Mouse (Mus musculus) kidney, adult 2 months (tissue): ENCODE results near the gene Cckbr. TPM values are rescaled to one million over a fixed set of nuclear protein-coding genes. Genes with fewer than 3 reads are reported as not detected.

Experiments
- DNase-seq: peaks from one replicate; pipeline ENCODE4 v3.0.0; 2021
- H3K27ac ChIP-seq: fragments of 200-500 bp; 2 replicates; pipeline ENCODE4 v1.5.1; 2012; ENCODE audit warnings: low read depth, low read length, control low read depth, inconsistent platforms; ENCODE audit not compliant: insufficient read depth
- H3K27me3 ChIP-seq: fragments of 200-500 bp; replicated peaks from 2 replicates; pipeline ENCODE4 v1.6.1; 2012; ENCODE audit warnings: mild to moderate bottlenecking, moderate library complexity, low read length, inconsistent platforms; ENCODE audit not compliant: control insufficient read depth, insufficient read depth
- H3K36me3 ChIP-seq: fragments of 200-500 bp; 2 replicates; pipeline ENCODE4 v1.6.1; 2012; ENCODE audit warnings: mild to moderate bottlenecking, moderate library complexity, low read length, inconsistent platforms; ENCODE audit not compliant: control insufficient read depth, insufficient read depth
- H3K4me1 ChIP-seq: fragments of 200-500 bp; 2 replicates; pipeline ENCODE4 v1.6.1; 2011; ENCODE audit warnings: low read length; ENCODE audit not compliant: control insufficient read depth, insufficient read depth
- H3K4me3 ChIP-seq: fragments of 200-500 bp; 2 replicates; pipeline ENCODE4 v1.5.1; 2011; ENCODE audit warnings: mild to moderate bottlenecking, low read depth, low read length, control low read depth; ENCODE audit not compliant: insufficient read depth
- CTCF ChIP-seq: fragments of 200-500 bp; conservative IDR thresholded peaks from 2 replicates; pipeline ENCODE4 v1.5.1; 2011; ENCODE audit warnings: low read depth, mild to moderate bottlenecking, control low read depth, low read length, moderate library complexity, mixed read lengths; ENCODE audit not compliant: insufficient read depth, insufficient read length
- POLR2A ChIP-seq: fragments of 200-500 bp; IDR thresholded peaks from one replicate; pipeline ENCODE4 v1.6.1; 2011; ENCODE audit warnings: low read depth, low read length, control low read depth
- WGBS: fragments of 180-500 bp; shearing (Covaris S2); methylation state at CpG from one replicate; pipeline ENCODE4 v1.1.7; 2018; 5-methylcytosine and 5-hydroxymethylcytosine counted together
- polyA plus RNA-seq: library from polyadenylated mRNA; depleted of rRNA; stranded (reverse); fragments of >200 nt; gene quantifications from 2 replicates; pipeline ENCODE4 v1.2.3, GENCODE M21; 2012

The Cckbr gene
- polyA plus RNA-seq, 1 experiment, result 0.14 TPM

DNA sequence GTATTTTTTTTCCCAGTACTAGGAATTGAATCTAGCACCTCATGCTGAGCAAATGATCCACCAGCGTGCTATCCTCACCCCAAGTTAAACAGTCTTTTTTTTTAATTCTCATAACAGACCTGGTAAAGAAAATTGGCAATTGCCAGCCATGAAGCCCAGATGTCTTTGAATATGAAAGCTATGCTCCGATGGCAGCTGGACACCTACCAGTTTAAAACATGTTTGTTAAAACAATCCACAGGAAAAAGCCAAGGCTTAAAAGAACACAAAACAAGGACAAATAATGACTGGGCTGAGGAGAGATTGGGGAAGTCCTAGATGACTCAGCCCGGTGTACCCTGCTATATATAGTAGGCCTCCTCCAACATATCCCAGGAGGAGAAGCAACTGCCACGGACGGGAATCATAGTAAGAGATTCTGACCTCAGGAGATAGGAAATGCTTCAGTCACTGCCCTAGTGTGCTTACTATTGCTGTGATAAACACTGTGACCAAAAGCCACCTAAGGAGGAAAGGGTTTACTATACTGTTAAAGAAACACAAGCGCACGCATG, 49.9 kb downstream of the Cckbr start:
- Histone ChIP-seq H3K27me3 (no peaks in the 10 kb centered on the region), H3K4me1 (peaks cover 8% of the 10 kb centered on the region), H3K27ac (0 out of 2 replicates have a peak overlapping the region, but pooled peaks have one; percentile 46), H3K4me3 (no peak overlapping the region), H3K36me3 (no peaks in the 10 kb centered on the region)
- peak; percentile 52 for DNase-seq
- no peak for TF ChIP-seq CTCF
- TF ChIP-seq POLR2A, result no peak
- whole genome bisulfite sequencing, result 70% methylated on average over 7 of the region's 7 CpGs

DNA sequence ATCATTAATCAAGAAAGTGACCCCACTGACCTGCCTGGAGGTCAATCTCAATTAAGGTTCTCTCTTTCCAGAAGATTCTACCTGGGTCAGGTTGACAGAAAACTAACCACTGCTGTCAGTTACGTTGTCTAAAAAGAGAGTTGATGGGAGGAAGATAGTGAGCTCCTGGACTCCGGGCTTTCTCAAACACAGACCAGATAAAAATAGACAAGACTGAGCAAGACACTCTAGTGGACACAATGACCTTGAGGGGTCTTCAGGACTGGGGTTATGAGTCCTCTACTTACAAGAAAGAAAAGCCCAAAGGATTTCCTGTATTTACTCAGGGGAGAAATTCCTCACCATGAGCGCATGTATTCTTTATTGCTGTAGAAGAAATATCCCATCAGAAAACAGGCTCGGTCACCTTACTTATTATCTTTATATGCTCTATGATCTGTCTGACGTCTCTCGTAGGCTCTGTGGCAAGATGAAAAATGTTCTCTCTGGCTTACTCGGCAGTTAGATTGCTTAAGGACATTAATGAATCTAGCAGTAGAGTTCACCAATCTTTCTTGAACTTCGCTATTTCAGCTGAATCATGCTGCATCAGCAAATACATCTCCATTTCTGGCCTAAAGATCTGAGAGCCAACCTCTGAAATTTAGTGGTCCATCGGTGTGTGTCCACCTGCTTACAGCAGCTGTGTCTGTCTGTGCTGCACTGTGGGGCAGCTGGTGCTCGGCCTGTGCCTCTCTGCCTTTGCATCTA, 51.3 kb downstream of the Cckbr start:
- 65% methylated on average over 10 of the region's 10 CpGs for WGBS
- peaks cover 8% of the 10 kb centered on the region for H3K4me1 ChIP-seq
- no peak overlapping the region for H3K4me3 ChIP-seq
- H3K27ac ChIP-seq, result no peak overlapping the region
- no peak for TF ChIP-seq CTCF
- TF ChIP-seq POLR2A, result no peak
- no peak for DNase-seq
- H3K36me3 ChIP-seq, result no peaks in the 10 kb centered on the region
- no peaks in the 10 kb centered on the region for H3K27me3 ChIP-seq

DNA sequence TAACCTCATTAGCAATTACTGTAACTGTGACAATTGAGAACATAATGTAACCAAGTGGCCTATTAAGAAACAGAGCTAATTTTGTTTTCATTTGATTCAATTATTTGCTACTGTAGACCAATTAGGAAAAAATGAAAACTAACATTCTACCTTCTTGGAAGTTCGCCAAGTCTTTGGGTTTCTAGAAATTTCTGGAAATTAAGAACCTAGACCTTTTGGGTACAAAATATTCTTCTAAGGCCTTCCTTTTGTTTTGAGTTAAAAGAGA, 51.8 kb downstream of the Cckbr start:
- peaks cover 8% of the 10 kb centered on the region for H3K4me1 ChIP-seq
- no peak overlapping the region for H3K4me3 ChIP-seq
- no peak overlapping the region for H3K27ac ChIP-seq
- no peaks in the 10 kb centered on the region for H3K27me3 ChIP-seq
- TF ChIP-seq POLR2A (no peak), CTCF (no peak)
- no peak for DNase-seq
- 90% methylated on average over 1 of the region's 1 CpGs for WGBS
- H3K36me3 ChIP-seq, result no peaks in the 10 kb centered on the region

- peaks cover 8% of the 10 kb centered on the region for H3K4me1 ChIP-seq
- H3K27ac ChIP-seq, result no peak overlapping the region
- TF ChIP-seq CTCF, result peak; percentile 85
- TF ChIP-seq POLR2A, result no peak
- no peak overlapping the region for H3K4me3 ChIP-seq
- no peaks in the 10 kb centered on the region for H3K36me3 ChIP-seq
- WGBS, result 64% methylated on average over 3 of the region's 3 CpGs
- DNase-seq, result peak; percentile 75
- no peaks in the 10 kb centered on the region for H3K27me3 ChIP-seq
Observed at GRCm38 (mm10) chr7:105477841-105478240, 52.3 kb downstream of the Cckbr start.

GRCm38 (mm10) chr7:105478344-105478743, 52.8 kb downstream of the Cckbr start:
- Histone ChIP-seq H3K4me3 (no peak overlapping the region), H3K27me3 (no peaks in the 10 kb centered on the region), H3K36me3 (no peaks in the 10 kb centered on the region), H3K27ac (no peak overlapping the region), H3K4me1 (peaks cover 8% of the 10 kb centered on the region)
- WGBS, result 85% methylated on average over 8 of the region's 8 CpGs
- no peak for TF ChIP-seq POLR2A
- DNase-seq, result no peak

GRCm38 (mm10) chr7:105479232-105479631, 53.7 kb downstream of the Cckbr start:
- no peak for TF ChIP-seq POLR2A
- TF ChIP-seq CTCF, result no peak
- DNase-seq, result no peak
- Histone ChIP-seq H3K36me3 (no peaks in the 10 kb centered on the region), H3K27me3 (no peaks in the 10 kb centered on the region), H3K4me1 (peaks cover 8% of the 10 kb centered on the region), H3K27ac (no peak overlapping the region), H3K4me3 (no peak overlapping the region)
- 89% methylated on average over 6 of the region's 6 CpGs for WGBS

DNA sequence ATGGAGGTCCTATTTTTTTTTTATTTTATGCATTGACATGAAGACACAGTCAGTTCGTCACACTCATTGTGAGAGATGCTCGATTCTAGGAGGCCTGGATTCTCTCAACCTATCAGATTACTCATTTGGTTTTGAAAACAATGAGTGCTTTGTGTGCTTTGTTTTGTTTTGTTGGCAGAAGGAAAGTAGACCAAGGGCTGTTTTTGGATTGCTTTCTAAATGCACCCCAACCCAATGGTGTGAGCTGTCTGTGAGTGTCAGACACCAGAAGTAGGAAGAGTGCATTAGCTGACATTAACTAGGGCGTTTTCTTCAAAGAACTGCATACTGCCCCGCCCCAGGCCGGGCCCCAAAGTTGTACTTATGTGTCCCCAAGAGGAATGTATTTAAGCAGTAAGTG, 54.5 kb downstream of the Cckbr start:
- Histone ChIP-seq H3K27me3 (no peaks in the 10 kb centered on the region), H3K4me3 (no peak overlapping the region), H3K36me3 (no peaks in the 10 kb centered on the region), H3K27ac (no peak overlapping the region), H3K4me1 (peaks cover 8% of the 10 kb centered on the region)
- TF ChIP-seq POLR2A (no peak), CTCF (no peak)
- WGBS, result 71% methylated on average over 5 of the region's 5 CpGs
- DNase-seq, result no peak
